Mouse (Mus musculus): ENCODE measurements at regions not wholly inside any gene's neighbourhood (a gene's known extent, or its start where the extent isn't known, plus 50 kb on each side); places are given as distances from the start of the nearest gene placed in this dataset.

DNA sequence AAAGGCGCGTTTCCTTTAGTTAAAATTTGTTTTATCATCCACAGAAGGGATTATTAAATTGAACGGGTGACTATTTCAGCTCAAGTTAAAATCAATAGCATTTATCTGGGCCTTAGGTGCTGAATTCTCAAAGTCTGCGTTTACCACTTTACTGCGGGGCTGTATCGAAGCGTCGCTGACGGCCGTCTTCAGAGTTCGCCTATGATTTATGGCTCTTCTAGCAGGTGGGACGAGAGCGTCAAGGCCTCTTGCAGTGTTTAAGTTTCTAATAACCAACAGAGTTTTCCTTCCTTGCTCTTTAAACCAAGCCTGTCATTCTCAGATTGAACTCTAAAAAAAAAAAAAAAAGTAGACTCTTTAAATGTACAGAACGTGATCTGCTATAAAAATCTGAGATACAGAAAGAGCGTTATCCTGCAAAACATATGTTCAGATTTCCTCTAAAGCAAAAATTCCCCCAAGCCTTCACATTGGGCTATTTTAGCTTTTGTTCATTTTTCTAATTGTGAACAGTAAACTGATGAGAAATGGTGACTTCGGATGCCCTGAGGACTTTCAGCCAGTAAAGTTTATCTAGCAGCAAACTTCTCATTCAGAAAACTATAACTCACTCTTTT is 246.9 kb downstream of the Rpl36a-ps1 start:
- peak; percentile 31 for DNase-seq (ENCODE audit: low read depth, low spot score)

DNA sequence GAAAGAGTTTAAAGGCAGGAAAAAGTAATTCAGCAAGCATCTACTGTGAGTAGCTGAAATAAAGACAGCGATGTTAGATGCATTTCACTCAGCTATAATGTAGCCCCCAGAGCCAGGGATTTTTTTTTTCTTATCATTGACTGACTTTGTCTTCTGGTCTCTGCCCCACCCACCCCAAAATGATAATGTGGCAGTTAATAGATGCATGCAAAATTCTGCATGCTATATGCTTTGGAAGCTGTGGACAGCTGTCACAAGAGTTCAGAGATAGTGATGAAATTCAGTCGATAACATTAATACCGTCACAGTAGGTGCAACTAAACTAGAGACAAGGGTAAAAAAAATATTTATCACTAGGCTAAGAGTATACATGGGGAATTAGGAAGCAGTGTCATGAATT is 263.7 kb downstream of the Rpl36a-ps1 start:
- no peak for DNase-seq (ENCODE audit: low read depth, low spot score)

DNA sequence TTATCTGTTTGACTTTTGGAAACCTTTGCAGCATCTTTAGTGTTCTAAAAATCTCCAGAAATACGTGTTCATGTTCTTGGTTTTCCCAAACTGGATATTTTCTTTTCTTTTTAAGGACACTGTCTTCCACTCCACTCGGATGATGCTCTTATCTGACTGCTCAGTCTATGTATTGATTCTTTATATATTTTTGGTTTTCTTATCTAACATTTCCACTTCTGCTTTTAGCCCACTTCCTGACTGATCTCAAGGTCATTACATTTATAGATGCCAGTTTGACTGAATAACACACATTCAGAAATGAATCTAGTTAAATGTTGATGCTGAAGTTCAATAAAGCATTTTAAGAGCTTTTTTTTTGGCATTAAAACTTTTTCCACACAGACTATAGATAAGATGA is 265.3 kb downstream of the Rpl36a-ps1 start:
- no peak for DNase-seq (ENCODE audit: low read depth, low spot score)

DNA sequence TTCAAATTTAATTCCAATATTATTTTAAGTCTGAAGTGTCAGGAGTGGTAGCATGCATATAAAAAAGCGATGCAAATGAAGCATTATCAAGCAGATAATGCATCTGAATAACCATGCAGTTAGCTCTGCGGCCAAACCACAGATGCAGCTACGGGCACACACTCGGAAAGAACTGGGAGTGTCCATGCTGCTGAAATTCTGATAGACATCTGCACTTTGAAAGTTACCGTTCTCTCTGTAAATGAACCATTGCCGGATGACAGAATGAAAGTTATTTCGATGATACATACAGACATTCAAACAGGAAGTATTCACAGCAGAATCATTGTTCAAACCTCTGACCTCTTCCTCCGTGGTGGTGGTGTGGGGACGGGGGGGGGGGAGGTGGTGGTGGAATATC is 271.6 kb downstream of the Rpl36a-ps1 start:
- DNase-seq (ENCODE audit: low read depth, low spot score), result no peak

DNA sequence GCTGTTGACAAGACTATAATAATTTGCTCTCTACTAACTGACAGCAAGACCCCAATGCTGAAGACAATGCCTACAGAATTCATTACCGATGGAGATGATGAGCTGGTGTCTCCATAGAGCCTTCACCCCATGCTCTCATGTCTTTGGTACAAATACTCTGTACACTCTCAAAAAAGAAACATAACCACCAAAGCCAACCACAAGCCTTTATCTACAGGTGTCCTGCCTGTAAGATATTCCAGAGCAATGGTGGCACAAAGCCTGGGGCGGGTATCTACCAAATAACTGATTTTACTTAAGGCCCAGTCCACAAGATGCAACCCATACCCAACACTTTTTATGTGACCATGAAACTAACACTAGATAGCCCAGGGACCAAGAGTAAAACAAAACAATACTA is 273.1 kb downstream of the Rpl36a-ps1 start:
- DNase-seq (ENCODE audit: low read depth, low spot score), result no peak

DNA sequence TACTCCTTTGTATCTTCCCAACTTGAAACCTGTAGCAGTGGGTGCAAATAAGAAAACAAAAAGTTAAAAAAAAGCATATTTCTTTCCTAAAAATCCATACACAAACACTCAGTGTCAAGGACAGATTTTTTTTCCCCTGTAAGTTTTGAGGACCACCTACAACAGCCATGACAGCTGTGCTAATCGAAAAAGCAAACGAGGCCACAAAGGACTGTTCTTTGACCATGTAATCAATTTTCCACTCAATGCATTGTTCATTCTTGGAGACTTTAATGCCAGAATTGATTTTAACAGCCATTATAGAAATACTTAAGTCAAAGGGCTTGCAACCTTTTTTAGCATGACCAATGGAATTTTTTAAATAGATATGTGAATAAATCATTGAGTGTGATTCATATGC is 286.1 kb downstream of the Rpl36a-ps1 start:
- no peak for DNase-seq (ENCODE audit: low read depth, low spot score)

DNA sequence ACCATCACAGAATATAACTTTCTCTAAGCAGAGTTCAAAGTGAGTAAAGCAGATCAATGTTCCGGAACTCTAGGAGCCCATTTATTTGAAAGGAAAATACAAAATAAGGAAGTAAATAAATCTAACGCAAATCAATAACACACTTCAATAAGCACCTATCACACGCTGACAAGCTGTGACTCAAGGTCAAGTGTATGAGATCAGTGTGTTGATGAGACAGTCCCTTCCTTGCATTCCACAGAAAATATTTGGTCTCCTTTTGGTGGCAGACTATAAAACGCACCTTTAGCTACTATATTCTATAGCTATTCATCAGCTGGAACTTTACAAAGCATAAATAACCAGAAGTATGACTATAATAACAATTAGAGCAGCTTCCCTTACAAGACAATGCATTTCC is 286.5 kb downstream of the Rpl36a-ps1 start:
- no peak for DNase-seq (ENCODE audit: low read depth, low spot score)

DNA sequence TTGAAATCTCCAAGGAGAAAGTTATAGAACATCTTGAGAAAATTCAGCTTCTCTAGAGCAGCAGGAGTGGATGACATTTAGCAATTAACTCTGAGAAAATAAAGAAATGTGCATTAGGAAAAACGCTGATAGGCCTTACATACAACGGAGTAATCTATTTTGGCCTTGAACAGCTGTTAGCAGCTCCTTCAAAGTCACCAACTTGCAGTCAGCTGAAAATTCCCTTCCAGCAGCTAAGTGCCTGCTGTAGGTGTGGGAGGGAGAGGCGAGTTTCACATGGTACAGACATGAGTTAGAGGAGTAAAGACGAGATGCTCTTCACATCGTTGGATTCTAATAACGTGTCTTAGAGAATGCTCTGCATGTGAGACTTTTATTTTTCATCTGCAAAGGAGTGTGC is 290.8 kb downstream of the Rpl36a-ps1 start:
- DNase-seq (ENCODE audit: low read depth, low spot score), result no peak

DNA sequence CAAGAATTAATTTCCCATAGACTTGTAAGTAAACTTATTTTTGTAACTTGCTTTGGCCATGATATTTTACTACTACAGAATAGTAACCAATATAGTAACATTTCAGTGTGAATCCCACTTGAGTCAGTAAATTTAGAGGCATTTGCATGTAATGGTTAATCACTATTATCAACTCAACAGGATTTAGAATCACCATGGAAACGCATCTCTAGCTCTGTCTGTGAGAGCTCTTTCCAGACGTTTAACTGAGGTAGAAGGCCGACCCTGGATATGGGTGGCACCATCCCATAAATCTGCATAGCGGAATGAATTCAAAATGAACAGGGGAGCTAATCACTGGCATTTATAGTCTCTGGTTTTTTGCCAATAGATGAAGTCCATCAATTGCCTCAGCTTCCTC is 337.6 kb downstream of the Rpl36a-ps1 start:
- no peak for DNase-seq (ENCODE audit: low read depth, low spot score)

DNA sequence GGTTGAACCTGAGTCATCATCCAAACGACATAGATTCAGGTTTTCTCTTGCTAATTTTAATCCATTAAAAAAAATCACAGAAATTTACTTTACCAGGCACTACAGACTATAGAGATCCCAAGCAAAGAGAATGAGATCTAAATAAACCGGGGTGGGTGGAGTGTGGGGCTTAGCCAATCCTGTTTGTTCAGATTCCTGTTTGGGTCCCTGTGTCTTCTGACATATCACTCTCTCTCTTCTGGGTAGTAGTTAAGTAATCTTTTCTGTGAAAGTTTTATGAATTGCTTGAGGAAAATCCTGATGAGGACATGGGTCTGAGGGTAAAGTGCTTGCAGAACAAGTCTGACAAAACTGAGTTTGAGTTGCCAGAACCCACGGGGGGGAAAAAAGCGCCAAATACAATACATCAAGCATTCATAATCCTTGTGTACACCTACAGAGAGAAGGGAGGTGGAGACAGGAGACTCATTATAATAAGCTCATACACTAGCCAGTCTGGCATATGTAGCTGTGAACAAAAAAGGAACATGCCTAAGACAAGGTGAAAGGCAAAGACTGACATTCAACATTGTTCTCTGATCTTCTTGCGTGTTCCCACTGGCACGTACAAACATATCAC is 339.8 kb downstream of the Rpl36a-ps1 start:
- DNase-seq (ENCODE audit: low read depth, low spot score), result no peak

DNA sequence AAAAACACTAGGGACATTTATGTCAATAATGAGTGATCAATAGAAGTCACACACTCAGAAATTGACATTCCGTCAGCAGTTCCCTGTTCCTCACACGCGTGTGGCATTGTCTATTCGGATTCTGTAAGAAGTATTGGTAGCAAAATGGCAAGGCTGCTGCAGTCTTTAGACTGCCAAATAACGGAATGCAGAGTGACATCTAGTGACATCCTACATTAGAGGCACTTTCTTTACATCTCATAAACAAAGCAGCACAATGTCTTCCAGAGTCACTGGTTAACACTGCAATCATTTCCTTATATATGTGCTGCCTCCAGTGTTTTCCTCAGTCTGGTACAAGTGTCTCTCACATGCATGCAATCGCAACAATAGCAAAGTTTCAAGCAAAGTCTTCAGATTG is 342.9 kb downstream of the Rpl36a-ps1 start:
- DNase-seq (ENCODE audit: low read depth, low spot score), result no peak

DNA sequence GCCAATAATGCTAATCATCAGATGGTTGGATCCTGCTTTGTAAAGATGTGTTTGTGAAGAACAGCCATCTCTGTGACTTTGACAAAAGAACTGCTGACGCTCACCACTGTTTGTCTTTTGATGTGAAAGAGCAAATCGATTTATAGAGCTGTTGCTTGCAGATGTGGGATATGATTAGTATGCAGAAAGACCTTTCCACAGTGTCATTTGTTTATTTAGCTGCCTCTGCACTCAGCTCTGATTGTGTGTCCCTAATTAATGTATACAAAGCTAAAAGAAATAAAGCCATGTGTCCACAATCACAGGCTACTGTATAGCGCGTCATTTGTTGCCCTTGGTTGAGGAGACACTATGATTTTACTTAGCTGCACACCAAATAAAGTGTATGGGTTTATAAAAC is 343.6 kb downstream of the Rpl36a-ps1 start:
- no peak for DNase-seq (ENCODE audit: low read depth, low spot score)

DNA sequence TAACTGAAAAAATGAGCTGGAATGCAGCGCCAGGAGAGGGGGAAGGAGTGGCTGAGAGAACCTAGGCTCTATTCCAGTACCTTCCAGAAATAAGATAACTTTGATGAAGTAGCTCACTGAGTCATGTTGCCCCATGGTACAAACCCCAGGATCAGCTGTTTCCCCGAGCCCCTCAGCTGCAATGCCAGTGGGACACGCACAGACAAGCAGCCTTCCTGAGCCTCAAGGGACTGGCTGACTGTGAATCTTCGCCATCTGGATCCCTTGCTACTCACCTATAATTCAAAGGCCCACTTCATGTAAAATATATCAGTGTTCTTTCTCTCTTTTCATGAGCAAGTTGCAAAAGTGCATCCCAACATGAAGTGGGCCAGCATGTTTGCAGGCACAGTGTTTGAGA is 346.5 kb downstream of the Rpl36a-ps1 start:
- no peak for DNase-seq (ENCODE audit: low read depth, low spot score)

DNA sequence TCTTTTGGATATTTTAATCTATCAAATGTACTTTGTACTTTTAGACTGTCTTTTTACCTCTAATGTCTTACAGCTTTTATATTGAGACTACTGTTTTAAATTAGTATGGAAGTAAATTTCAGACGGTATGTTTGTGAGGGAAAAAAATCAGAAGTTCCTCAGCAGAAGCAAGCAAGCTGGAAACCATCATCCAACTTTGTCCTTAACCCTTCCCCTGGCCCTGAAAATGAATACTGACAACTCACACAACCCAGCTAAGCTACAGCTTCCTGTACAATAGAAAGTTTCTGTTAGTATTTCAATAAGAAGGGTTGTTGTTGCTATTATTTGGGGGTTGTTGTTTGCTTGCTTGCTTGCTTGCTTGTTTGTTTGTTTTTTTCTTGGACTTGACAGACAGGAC is 350.4 kb downstream of the Rpl36a-ps1 start:
- DNase-seq (ENCODE audit: low read depth, low spot score), result no peak

DNA sequence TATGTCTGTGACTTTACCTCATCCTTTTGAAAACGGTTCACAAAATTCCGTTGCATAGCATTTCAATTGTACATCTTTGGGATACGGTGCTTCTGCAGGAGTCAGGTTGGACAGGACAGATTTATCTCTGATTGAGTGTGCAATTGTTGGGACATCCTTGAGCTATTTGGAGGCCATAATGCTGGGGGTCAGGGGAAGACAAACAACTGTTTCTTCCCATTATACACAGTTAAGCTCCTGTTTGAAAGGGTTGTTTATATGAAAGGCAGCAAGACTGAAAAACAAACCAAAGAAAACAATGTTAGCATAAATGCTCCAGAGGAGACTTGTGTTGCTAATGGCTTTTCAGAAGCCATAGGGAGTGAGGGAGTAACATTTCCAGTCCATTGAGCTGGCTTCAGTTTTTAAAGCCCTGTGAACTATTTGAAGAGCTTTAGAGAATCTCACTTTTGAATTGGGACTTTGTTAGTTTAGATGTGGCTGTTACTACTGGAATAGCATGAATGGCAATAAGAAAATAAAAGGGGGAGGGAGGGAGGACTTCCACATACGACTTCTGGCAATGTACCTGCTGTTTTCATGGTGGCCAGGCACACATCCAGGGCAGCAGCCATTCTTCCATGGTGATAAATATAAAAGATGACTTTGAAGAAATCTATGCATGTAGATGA is 351.3 kb downstream of the Rpl36a-ps1 start:
- DNase-seq (ENCODE audit: low read depth, low spot score), result no peak

DNA sequence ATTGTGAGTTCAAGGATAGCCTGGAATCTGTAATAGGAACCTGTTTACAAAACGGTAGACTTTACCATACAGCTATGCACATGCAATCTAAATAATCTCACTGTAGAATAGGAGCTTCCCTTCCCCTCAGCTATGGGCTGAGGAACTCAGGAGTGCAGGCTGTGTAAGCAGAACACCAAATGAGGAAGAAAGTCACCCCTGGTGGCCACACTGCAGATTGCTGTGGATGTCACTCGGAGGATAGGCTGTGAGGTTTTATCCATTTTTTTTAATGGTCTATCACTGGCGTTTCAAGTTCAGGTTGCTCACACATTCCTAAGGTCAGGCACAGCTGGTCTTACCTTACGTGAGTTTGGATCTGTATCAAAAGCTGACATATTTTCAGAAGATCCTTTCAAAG is 365.1 kb downstream of the Rpl36a-ps1 start:
- no peak for DNase-seq (ENCODE audit: low read depth, low spot score)

DNA sequence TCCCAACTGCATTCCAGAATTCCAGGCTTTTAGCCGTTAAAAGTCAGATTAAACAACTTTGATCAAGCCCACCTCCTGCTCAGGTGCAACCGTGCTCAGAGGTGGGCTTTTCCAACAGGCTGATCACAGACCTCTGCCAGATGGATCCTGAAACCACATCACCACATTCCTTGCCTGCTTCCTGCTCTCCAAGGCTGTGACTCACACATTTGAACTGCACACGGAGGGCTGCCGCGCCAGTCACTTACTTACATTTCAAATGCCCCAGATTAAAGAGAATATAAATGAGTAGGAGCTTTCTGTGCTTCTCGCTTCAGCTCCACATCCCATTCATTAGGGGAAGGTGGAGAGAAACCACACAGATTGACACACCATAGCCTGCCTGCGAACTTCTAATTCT is 367.6 kb downstream of the Rpl36a-ps1 start:
- no peak for DNase-seq (ENCODE audit: low read depth, low spot score)

DNA sequence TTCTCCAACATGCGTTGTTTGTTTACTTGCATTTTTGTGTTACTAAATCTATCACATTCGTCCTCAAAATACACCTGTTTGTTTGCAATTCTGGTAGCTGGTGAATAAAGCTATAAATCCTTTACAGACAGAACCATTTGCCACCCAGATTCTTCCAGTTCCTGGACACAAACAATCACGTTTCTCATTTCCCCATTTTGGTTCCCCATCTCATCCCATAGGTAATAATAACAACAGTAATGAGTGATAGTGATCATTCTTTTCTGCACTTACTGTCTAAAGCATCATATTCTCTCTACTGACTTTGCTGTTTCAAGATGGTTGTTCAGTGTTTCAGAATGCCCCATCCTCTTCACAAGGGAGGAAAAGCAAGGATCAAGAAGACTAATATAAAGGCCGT is 368.3 kb downstream of the Rpl36a-ps1 start:
- no peak for DNase-seq (ENCODE audit: low read depth, low spot score)

DNA sequence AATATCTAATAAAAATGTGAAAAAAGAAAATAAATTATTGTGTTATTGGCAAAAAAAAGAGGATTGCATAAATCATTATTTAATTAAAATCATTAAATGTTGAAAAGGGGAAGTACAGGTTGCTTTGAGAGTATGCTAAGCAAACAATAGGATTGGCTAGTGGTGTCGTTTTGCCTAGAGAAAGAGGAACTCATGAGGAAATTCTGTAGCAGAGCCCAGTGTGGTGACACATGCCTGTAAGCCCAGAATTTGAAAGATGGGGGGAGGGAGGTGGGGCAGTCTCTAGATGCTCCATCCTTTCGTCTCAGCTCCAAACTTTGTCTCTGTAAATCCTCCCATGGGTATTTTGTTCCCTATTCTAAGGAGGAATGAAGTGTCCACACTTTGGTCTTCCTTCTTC is 388.3 kb downstream of the Rpl36a-ps1 start:
- no peak for DNase-seq (ENCODE audit: low read depth, low spot score)

DNA sequence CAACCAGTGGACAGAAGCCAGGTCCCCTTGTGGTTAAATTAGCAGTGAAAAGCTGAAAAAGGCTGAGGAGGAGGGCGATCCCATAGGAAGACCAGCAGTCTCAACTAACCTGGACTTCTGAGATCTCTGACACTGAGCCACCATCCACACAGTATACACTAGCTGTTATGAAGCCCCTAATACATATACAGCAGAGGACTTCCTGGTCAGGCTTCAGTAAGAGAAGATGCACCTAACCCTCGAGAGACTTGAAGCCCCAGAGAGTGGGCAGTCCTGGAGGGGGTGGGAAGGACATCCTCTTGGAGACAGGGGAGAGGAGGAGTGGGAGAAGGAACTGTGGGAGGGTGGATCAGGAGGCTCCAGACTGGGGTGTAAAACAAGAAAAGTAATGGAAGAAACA is 397.9 kb downstream of the Rpl36a-ps1 start:
- DNase-seq (ENCODE audit: low read depth, low spot score), result no peak

DNA sequence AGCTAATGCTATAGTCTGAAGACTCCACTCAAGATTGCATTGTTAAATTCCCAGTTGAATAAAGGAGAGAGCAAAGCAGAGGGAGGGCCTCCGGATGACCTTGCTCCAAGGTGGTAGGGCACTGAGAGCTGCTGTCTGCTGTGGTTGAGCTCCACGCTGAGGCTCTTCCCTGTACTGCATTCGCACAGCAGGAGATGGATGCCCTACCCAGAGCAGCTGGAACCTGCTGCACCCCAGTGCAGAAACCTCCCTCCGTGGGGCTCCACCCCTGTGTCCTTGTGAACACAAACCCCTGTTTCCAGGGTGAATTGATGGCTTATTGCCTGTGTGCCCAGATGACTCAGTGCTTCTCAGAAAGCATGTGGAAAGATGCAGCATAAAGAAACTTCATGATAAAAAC is 404.3 kb downstream of the Rpl36a-ps1 start:
- no peak for DNase-seq (ENCODE audit: low read depth, low spot score)

DNA sequence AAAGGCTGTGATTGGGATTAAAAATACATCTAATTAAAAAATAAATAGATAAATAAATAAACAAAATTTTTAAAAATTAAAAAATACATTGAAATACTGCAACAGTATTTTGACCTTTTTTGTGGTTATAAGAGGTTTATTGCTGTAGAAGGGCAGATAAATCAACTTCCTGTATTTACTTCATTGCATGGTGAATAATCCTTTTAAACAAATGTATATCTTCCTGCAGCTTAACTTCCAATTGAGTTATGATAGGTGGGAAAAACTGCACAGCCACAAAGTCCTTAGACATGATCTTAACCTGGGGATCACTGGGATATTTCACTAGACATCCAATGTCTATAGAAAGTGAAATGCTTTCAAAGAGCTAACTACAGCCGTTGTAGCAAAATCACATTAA is 402.1 kb upstream of the Dach1 start:
- no peak for DNase-seq (ENCODE audit: low read depth, low spot score)

DNA sequence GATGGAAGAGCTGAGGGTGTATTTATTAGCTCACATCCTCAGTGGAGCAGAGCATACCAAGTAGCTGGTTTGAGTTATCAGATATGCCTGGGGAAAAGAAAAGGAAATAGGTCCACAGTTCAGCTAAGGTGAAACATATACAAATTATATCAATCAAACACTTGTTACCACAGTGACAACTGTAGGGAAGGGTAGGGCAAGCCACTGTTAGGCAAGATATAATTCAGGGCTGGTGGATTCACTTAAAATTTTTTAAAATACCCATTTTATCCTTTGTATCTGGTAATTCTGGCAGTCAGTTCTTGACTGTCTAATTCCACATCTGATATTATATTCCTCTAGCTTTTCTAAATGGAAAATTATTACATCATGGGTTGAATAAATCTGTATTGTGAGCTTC is 392.4 kb upstream of the Dach1 start:
- DNase-seq (ENCODE audit: low read depth, low spot score), result no peak

All from forelimb bud, embryonic 11.5 days (tissue).